Mouse (Mus musculus): ENCODE measurements around the gene Paf1. TPM values are rescaled to one million over a fixed set of nuclear protein-coding genes. Genes with fewer than 3 reads are reported as not detected.

The Paf1 gene
- total RNA-seq, 2 experiments from 2014 or later: 38.8 to 48.0 TPM

Other genes starting within 250 kb of the Paf1 start
- 10 to 100 TPM; 32.0 to 33.5 TPM for gene Fbl, start 223.2 kb upstream of the Paf1 start, total RNA-seq (2021)
- 10 to 100 TPM; 31.2 to 34.2 TPM for gene Dyrk1b, start 213.5 kb upstream of the Paf1 start, total RNA-seq (2021)
- gene Eid2, start 125.1 kb upstream of the Paf1 start, total RNA-seq (2021): 10 to 100 TPM; 11.7 to 12.0 TPM
- 10 to 100 TPM; 12.6 to 13.5 TPM for gene Eid2b, start 115.2 kb upstream of the Paf1 start, total RNA-seq (2021)
- not detected for gene Selenov, start 101.8 kb upstream of the Paf1 start, total RNA-seq (2021)
- gene Dll3, start 90.7 kb upstream of the Paf1 start, total RNA-seq (2021): not detected
- 10 to 100 TPM; 58.9 to 66.3 TPM for gene Timm50, start 80.9 kb upstream of the Paf1 start, total RNA-seq (2021)
- 10 to 100 TPM; 56.8 to 62.8 TPM for gene Supt5, start 54.2 kb upstream of the Paf1 start, total RNA-seq (2021)
- 100 to 1,000 TPM; 494 to 516 TPM for gene Rps16, start 42.3 kb upstream of the Paf1 start, total RNA-seq (2021)
- 10 to 100 TPM; 15.1 to 15.8 TPM for gene Plekhg2, start 20.4 kb upstream of the Paf1 start, total RNA-seq (2021)
- gene Zfp36, start 12.7 kb upstream of the Paf1 start, total RNA-seq (2021): 10 to 100 TPM; 14.7 to 29.0 TPM
- gene Med29, start 243 bp upstream of the Paf1 start, total RNA-seq (2021): 10 to 100 TPM; 18.2 to 20.1 TPM
- 1 to 10 TPM; 4.6 to 7.2 TPM for gene Gmfg, start 44.5 kb downstream of the Paf1 start, total RNA-seq (2021)
- under 1 TPM; 0.38 to 0.86 TPM for gene Lrfn1, start 59.0 kb downstream of the Paf1 start, total RNA-seq (2021)
- gene Ifnl2, start 117.5 kb downstream of the Paf1 start, total RNA-seq (2021): not detected
- not detected for gene Ifnl3, start 129.9 kb downstream of the Paf1 start, total RNA-seq (2021)
- not detected for gene Sycn, start 147.9 kb downstream of the Paf1 start, total RNA-seq (2021)
- not detected for gene Nccrp1, start 154.3 kb downstream of the Paf1 start, total RNA-seq (2021)
- 10 to 100 TPM; 20.5 to 24.5 TPM for gene Samd4b, start 205.2 kb downstream of the Paf1 start, total RNA-seq (2021)
- gene Pak4, start 205.2 kb downstream of the Paf1 start, total RNA-seq (2021): 1 to 10 TPM; 7.3 to 7.4 TPM
- gene Acp7, start 238.4 kb downstream of the Paf1 start, total RNA-seq (2021): not detected

Measured in heart, postnatal 36 days (tissue).